Mouse (Mus musculus) embryonic stem cell, embryonic (primary cell): ENCODE results near the gene 1700018B08Rik.

Source experiments
- CTCF ChIA-PET, 4 experiments: fragments of 300-600 bp in 2 of 4; fragments of 350-600 bp in 2 of 4; sonication (Branson Sonifier 250); formaldehyde crosslinking; loops; one replicate each; lab custom pipeline; 2022; ENCODE audit warnings: inconsistent platforms in 2 of 4; lab: Charles Lee
- POLR2A ChIA-PET, 4 experiments: fragments of 300-600 bp in 2 of 4; fragments of 350-600 bp in 2 of 4; sonication (Branson Sonifier 250); formaldehyde crosslinking; loops; one replicate each; lab custom pipeline; 2022; ENCODE audit warnings: antibody characterized with exemption in 4 of 4, inconsistent platforms in 1 of 4; lab: Charles Lee

Gene 1700018B08Rik

DNA sequence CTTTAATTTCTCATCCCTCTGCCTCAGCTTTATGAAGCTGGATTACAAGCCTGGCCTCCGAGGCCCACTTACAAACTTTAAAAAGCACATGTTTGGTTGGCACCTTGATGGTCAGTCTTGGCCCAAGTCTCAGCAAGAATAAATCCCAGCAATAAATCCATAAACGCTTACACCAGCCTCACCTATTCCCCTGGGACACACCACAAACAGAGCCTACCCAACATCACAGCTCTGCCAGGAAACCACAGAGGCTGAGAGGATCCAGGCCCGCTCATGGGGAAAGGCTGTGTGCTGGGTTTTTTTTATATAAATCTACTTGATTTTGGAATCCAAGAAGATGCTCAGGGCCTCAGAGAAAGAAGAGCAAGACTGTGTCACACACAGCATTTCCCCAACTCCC, 31.5 kb upstream of the 1700018B08Rik start:
- CTCF ChIA-PET: no interaction called here
- POLR2A ChIA-PET: interaction anchor here in 2 of 4 experiments (1.3 to 12.5 kb wide), 3 partner anchors 14 to 22 kb away, joined by 4 to 234 read pairs (median 11); partner anchors contain the start of gene Map1lc3b (in 2 of the 2)

DNA sequence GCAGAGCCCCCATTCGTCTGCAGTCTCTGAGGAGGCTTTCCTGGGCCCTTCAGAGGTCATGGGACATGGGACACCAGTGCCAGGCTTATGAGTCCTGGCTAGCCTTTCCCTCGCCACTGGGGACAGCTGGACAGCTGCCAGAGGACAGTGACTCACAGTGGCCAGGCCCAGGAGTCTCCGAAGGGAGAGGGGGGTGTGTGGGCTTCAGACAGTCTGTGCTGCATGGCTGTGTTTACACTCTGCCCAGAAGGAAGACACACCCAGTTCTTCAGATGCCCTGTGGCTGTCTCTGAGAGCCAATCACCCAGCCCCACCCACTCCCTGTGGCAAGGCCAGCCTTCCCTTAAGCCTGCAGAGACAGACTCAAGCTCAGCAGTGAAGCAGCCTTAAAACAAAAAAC, 29.2 kb upstream of the 1700018B08Rik start:
- ChIA-PET CTCF (interaction anchor here in 2 of 4 experiments (0.5 to 1.0 kb wide), 3 partner anchors 14 to 1740 kb away, joined by 3 to 5 read pairs (median 3); no protein-coding TSS in a partner anchor), POLR2A (interaction anchor here in 3 of 4 experiments (0.6 to 12.5 kb wide), 8 partner anchors 8 to 379 kb away, joined by 3 to 234 read pairs (median 3); partner anchors contain the start of gene Map1lc3b (in 2 of the 3))

DNA sequence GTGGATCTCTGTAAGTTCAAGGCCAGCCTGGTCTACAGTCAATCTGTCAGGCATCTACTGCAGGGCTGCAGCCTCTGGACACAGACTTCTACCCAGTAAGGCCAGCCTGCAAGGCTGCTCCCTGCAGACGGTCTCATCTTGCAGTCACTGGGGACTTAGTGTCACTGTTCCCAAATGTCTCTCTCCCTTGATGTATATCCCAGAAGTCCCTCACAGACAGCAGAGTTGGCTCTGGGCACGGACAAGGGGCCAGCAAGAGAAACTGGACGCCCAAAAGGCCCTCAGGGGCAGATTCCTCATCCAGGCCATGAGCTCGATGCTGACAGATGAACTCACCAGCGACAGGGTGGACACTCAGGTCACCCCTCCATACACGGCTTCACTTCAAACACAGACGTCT, 28.0 kb upstream of the 1700018B08Rik start:
- CTCF ChIA-PET: interaction anchor here in 3 of 4 experiments (0.5 to 1.3 kb wide), 4 partner anchors 25 to 103 kb away, joined by 3 to 13 read pairs (median 3); no protein-coding TSS in a partner anchor
- POLR2A ChIA-PET: interaction anchor here in 3 of 4 experiments (0.7 to 12.5 kb wide), 4 partner anchors 12 to 243 kb away, joined by 3 to 234 read pairs (median 7); partner anchors contain the start of gene Map1lc3b (in 1 of the 3)

DNA sequence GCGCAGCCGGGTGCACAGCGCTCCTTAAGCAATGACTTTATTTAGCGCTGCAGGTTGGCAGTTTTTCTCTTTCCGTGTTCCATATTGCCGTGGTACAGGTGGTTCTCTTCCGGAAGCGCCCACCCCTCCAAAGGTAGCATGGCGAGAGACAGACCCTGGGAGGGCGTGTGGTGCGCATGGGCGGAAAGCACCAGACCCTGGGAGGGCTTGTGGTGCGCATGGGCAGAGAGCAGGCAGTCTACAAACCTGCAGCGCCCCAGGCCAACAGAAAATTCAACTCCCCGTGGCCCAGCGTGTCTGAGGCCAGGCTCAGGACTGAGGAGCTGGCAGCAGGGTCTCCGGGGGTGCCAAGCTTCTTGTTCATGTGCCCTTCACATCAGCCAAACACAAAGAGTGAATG, 26.7 kb upstream of the 1700018B08Rik start:
- ChIA-PET POLR2A (interaction anchor here in 3 of 4 experiments (0.9 to 12.5 kb wide), 10 partner anchors 8 to 29 kb away, joined by 3 to 234 read pairs (median 3); partner anchors contain the start of genes Fbxo31 (in 2 of the 3) and Map1lc3b (in 2 of the 3)), CTCF (interaction anchor here in 2 of 4 experiments (1.1 to 1.3 kb wide), 2 partner anchors 32 to 99 kb away, joined by 3 read pairs; no protein-coding TSS in a partner anchor)

DNA sequence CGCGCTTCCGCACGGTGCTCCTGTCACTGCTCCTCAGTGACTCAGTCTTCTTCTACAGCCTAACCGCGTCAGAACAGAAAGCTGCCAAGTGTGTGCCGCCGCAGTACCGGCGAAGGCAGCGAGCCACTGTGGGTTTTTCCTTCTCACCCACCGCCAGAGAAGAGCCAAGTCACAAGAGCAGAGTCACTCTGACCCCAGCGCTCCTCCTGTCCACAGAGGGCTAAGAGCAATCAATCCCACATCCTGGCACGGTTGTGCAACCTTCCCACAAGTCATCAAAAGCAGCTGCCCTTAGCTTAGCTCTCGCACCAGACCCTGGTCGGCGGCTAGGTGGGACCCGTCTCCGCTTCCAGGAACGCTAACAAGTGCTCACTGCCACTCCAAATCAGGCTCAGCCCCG, 26.2 kb upstream of the 1700018B08Rik start:
- POLR2A ChIA-PET: interaction anchor here in 3 of 4 experiments (0.6 to 12.5 kb wide), 11 partner anchors 9 to 246 kb away, joined by 3 to 234 read pairs (median 3); partner anchors contain the start of genes Fbxo31 (in 2 of the 3) and Map1lc3b (in 2 of the 3)
- CTCF ChIA-PET: interaction anchor here in 1 of 4 experiments (1.3 kb wide), 1 partner anchor 32 kb away, joined by 3 read pairs; no protein-coding TSS in a partner anchor

DNA sequence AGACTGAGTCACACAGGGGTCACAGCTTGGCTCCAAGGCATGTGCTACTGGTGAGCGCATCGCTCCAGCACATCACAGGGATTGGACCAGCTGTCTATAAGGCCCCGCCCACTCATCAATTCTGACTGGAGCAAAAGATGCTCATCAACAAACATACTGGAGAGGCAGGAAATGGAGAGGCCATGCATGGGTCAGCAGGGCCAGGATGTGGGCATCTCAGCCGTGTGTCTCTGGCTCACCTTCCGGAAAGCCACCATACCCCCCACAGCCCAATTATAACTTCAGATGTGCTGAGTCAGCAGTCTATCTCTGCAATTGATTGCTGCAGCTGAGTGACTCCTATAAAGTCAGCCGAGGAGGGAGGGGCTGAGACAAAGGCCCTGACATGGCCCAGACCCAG, 24.2 kb upstream of the 1700018B08Rik start:
- CTCF ChIA-PET: interaction anchor here in 1 of 4 experiments (0.5 to 0.6 kb wide), 2 partner anchors 36 to 96 kb away, joined by 3 to 8 read pairs; no protein-coding TSS in a partner anchor
- POLR2A ChIA-PET: interaction anchor here in 3 of 4 experiments (0.5 to 6.7 kb wide), 9 partner anchors 11 to 235 kb away, joined by 3 to 36 read pairs (median 8); partner anchors contain the start of genes Fbxo31 (in 2 of the 3) and Map1lc3b (in 2 of the 3)

DNA sequence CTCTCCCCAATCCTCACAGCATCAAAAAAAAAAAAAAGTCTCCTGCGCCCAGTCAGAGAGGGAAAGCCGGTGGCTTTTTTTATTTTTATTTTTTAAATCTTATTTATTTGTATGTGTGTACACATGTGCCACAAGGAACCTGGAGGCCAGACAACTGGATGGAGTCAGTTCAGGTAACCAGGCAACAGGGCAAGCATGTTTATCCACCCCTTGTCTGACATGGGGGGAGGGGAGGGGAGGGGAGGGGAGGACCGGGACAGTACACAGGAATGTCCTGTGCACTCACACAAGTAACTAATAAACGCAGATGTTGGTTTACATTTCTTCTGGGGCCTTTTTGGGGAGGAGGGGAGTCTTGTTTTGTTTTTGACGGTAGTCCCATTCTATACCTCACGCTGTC, 19.6 kb upstream of the 1700018B08Rik start:
- POLR2A ChIA-PET: interaction anchor here in 3 of 4 experiments (0.6 to 6.7 kb wide), 5 partner anchors 13 to 44 kb away, joined by 3 to 36 read pairs (median 7); partner anchors contain the start of genes Map1lc3b (in 2 of the 3) and Fbxo31 (in 1 of the 3)
- CTCF ChIA-PET: interaction anchor here in 1 of 4 experiments (0.6 to 0.7 kb wide), 2 partner anchors 215 to 361 kb away, joined by 3 to 5 read pairs; no protein-coding TSS in a partner anchor

DNA sequence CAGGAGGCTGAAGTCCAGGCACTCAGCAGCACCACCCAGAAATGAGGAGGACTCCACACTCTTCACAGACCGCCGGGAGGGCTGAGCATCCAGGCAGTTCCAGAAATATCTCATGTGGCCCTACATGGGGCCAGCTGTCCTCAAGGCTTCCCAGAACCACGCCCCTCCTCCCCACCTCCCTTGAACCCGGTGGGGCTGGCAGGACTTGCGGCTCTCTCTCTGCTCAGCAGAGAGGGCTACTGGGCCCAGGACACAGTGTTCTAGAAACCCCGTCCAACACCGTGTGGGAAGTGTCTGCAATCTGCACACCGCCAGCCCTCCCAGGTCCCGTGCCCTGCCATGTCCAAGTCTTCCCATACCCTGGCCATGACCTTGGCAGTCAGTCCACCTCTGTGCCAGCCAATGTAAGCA, 18.8 kb upstream of the 1700018B08Rik start:
- CTCF ChIA-PET: interaction anchor here in 1 of 4 experiments (0.6 to 0.7 kb wide), 2 partner anchors 216 to 360 kb away, joined by 3 to 5 read pairs; no protein-coding TSS in a partner anchor
- POLR2A ChIA-PET: interaction anchor here in 2 of 4 experiments (0.8 to 6.7 kb wide), 2 partner anchors 15 to 27 kb away, joined by 3 to 36 read pairs; partner anchors contain the start of genes Fbxo31 (in 1 of the 2) and Map1lc3b (in 1 of the 2)

DNA sequence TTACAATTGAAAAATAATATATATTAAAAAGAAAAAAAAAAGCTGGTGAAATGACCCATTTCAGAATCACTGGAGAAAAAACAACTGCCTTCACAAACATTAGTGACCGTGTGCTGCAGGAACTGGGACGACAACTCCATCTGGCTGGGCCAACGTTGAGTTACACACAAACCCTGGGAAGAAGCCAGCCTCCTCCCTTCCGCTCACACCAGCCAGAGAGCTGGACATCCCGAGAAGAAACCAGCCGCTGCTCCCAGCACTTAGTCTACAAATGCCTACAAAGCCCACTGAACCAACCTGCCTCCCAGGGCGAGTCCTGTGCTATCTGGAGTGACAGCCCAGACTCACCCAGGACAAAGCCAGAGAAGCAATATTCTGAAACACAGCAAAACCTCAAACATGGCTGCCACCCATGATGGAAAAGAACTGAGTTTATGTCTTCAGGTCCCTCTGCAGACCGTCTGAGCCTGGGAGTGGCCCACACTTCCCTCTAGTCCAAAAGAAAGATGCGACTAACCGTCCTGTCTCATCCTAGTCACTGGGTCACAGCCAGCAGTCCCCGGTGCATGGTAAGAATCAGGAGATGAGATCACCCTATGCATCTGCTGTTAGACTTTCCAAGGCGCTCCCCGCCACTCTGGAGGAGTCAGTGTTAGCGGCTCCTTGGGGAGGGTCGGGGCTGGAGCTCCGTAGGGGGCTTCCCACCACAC, 17.7 kb upstream of the 1700018B08Rik start:
- CTCF ChIA-PET: no interaction called here
- POLR2A ChIA-PET: interaction anchor here in 1 of 4 experiments (0.7 to 6.7 kb wide), 2 partner anchors 28 to 29 kb away, joined by 3 to 36 read pairs; partner anchors contain the start of gene Map1lc3b

DNA sequence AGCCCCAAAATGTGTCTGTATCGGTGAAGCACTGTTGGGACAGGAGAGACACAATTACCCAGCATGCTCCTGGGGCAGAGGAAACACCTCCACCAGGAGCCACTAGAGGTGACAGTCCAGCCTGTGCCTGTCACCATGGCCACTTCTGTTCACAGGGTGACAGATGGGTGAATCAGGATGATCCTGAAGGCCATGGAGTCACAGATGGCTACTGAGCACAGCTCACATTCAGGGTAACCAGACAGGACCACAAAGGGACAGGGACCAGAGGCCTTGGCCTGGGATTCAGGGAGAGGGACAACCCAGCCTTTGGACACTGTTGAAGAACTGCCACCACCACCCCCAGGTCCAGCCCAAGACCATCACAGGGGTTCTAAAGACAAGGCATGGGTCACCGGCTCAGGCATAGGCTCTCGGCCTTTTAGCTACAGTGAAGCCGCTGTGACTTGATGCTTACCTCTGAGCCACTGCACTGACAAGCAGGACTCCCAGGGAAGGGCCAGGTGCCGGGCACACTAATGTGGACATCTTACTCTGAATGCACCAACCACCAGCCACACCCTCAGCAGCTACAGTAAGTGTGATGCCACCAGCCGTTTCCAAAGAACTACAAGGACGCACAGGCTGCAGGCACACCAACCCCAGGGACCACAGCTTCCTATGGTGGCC, 16.4 kb upstream of the 1700018B08Rik start:
- POLR2A ChIA-PET: interaction anchor here in 2 of 4 experiments (0.9 to 2.1 kb wide), 5 partner anchors 10 to 31 kb away, joined by 3 to 7 read pairs (median 3); partner anchors contain the start of gene Map1lc3b (in 1 of the 2)
- CTCF ChIA-PET: interaction anchor here in 1 of 4 experiments (0.6 kb wide), 1 partner anchor 84 kb away, joined by 5 read pairs; no protein-coding TSS in a partner anchor

DNA sequence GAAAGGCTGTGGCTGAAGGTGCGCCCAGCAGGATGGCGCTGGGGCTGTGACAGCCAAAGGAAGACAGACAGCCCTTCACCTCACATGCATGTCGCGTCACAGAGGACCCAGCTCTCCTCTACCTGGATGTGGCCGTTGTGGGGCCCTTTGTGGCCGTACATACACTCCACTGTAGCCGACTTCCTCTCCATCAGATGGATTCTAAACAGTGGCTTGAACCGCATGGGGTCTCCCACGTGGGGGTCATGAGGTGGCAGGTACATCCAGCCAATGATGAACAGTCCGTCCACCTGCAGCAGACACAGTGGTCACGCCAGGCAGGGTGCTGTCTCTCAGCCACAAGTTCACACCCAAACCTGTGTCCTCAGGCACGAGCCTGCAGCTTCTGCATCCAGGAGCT, 15.7 kb upstream of the 1700018B08Rik start:
- ChIA-PET POLR2A (interaction anchor here in 2 of 4 experiments (1.2 to 2.1 kb wide), 4 partner anchors 9 to 32 kb away, joined by 3 to 7 read pairs (median 4); partner anchors contain the start of gene Map1lc3b (in 1 of the 2)), CTCF (interaction anchor here in 1 of 4 experiments (1.0 kb wide), 1 partner anchor 10 kb away, joined by 4 read pairs; no protein-coding TSS in a partner anchor)

DNA sequence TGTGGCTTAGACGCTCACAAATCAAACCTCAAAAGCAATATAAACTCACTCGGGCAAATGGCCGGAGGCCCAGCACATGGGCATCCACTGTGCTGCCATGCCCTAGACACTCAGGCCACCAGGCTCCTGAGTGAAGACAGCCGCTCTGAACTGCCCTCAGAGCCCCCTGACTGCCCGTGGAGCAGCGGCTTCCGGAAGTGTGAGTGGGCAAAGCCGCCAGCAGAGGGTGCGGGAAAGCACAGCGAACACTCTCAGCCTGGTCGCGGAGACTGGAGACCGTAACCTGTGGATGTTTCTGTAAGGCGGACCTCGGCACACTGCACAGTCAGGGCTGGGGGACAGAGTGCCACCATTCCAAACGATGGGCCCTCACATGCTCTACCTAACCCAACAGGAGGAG, 14.4 kb upstream of the 1700018B08Rik start:
- POLR2A ChIA-PET: no interaction called here
- CTCF ChIA-PET: interaction anchor here in 2 of 4 experiments (1.2 to 1.6 kb wide), 3 partner anchors 10 to 39 kb away, joined by 3 to 5 read pairs (median 4); no protein-coding TSS in a partner anchor

DNA sequence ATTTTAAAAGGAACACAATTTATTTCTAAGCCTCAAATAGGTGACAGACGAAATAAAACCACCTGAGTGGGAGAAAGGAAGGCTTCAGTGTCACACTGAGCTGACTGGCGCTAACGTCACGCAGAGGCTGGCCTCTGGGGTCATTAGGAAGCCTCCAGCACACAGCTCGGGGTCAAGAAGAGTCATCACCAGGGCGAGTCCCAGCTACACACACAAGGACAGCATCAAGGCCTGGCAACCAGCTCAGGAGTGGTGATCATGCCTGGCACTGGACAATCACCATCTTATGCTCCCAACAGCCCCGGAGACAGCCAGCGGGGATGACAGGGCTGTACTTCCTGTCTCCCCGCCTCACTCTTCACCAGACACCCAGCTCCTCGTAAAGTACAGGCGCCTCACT, 13.6 kb upstream of the 1700018B08Rik start:
- CTCF ChIA-PET: interaction anchor here (0.6 to 1.6 kb wide), 6 partner anchors 9 to 192 kb away, joined by 3 to 5 read pairs (median 4); partner anchors contain the start of gene Map1lc3b (in 1 of the 4)
- POLR2A ChIA-PET: interaction anchor here in 3 of 4 experiments (0.7 to 1.1 kb wide), 4 partner anchors 21 to 292 kb away, joined by 3 to 5 read pairs (median 4); partner anchors contain the start of gene Fbxo31 (in 1 of the 3)

DNA sequence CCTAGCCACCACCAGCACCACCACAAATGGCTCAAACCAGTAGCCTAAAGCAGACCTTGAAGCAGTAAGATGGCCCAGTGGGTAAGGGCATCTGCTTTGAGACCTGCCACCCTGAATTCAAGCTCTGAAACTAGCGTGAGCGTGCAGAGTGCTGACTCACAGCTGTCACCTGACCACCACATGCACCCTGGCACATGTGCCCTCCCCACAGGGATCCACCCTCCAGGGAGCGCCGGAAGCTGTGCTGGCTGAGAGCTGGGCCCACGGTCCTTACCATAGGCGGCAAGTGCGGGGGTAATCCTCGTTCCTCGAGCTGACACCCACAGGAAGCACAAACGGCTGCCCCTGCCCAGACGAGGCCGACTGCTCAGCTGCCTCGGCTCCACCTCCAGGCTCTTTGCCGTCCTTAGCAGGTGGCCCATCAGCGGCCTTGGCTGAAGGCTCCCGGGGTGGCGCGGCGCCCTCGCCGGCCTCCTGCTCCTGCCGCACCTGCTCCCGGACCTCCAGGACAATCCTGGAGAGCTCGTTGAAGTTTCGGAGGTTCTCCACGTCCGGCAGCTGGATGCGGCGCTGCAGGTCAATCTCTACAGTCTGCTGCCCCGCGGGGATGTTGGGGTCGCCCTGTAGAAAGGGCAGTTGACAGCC, 9.8 kb upstream of the 1700018B08Rik start:
- POLR2A ChIA-PET: interaction anchor here in 2 of 4 experiments (0.5 to 1.5 kb wide), 10 partner anchors 16 to 429 kb away, joined by 3 to 7 read pairs (median 4); partner anchors contain the start of genes Fbxo31 (in 1 of the 2) and Map1lc3b (in 1 of the 2)

DNA sequence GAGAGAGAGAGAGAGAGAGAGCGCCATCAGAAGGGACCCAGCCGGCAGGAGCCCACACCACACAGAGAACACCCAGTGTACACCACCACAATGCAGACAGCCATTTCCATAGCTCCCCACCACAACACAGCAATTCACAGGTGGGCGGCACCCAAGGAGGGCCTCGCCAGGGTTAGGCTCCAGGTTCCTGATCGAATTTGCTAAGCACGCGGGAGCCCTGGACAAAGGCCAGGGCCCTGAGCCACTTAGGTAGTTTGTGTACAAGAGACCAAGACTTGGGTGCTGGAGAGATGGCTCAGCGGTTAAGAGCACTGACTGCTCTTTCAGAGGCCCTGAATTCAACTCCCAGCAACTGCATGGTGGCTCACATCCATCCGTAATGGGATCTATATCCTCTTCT, 8.4 kb upstream of the 1700018B08Rik start:
- ChIA-PET POLR2A (interaction anchor here in 2 of 4 experiments (0.5 to 1.6 kb wide), 7 partner anchors 11 to 1377 kb away, joined by 3 to 5 read pairs (median 3); partner anchors contain the start of genes Fbxo31 (in 1 of the 2) and Klhdc4 (in 1 of the 2)), CTCF (interaction anchor here in 1 of 4 experiments (1.3 kb wide), 1 partner anchor 50 kb away, joined by 4 read pairs; no protein-coding TSS in a partner anchor)

More for the DNA sequence above, 9.8 kb upstream of the 1700018B08Rik start:
- CTCF ChIA-PET: interaction anchor here in 3 of 4 experiments (0.6 to 1.3 kb wide), 4 partner anchors 21 to 141 kb away, joined by 3 to 4 read pairs (median 4); no protein-coding TSS in a partner anchor
